Mouse (Mus musculus): ENCODE results near the gene Ndrg3.

GRCm38 (mm10) chr2:156901344-156901743 lies 90.5 kb downstream of the Ndrg3 start:
- no peak for TF ChIP-seq CTCF (IDR thresholded peaks at IDR 0.05)
- no peak for TF ChIP-seq EP300 (IDR thresholded peaks at IDR 0.05)
